Mouse (Mus musculus) brain, embryonic 14.5 days (tissue): Measurements from ENCODE around the gene Tmem138. TPM values are rescaled to one million over a fixed set of nuclear protein-coding genes. Genes with fewer than 3 reads are reported as not detected.

ENCODE experiments used
- DNase-seq: peaks from one replicate; pipeline ENCODE4 v3.0.0-alpha.2; 2011; ENCODE audit warnings: low read depth
- CTCF ChIP-seq: fragments of 200-500 bp; IDR thresholded peaks from 2 replicates; pipeline ENCODE4 v1.5.1; 2012; ENCODE audit warnings: inconsistent platforms, mild to moderate bottlenecking, moderate library complexity, borderline replicate concordance; ENCODE audit not compliant: insufficient read depth, insufficient read length; ENCODE audit errors: extremely low read depth
- POLR2A ChIP-seq: fragments of 200-500 bp; IDR thresholded peaks from 2 replicates; pipeline ENCODE4 v1.6.1; 2012; ENCODE audit warnings: mild to moderate bottlenecking, inconsistent platforms, borderline replicate concordance; ENCODE audit not compliant: poor library complexity, insufficient read depth, insufficient read length, severe bottlenecking; ENCODE audit errors: extremely low read depth
- polyA plus RNA-seq: library from polyadenylated mRNA; depleted of rRNA; stranded (reverse); fragments of >200 nt; gene quantifications from 2 replicates; pipeline ENCODE4 v1.2.3, GENCODE M21; 2012; rRNA removed

Tmem138 gene
- polyA plus RNA-seq, 1 experiment: 31.0 TPM

- TF ChIP-seq CTCF: no peak
- peak; percentile 61; the same call in 1 of the 2 replicates for TF ChIP-seq POLR2A
Observed at GRCm38 (mm10) chr19:10525106-10525901, 51.9 kb downstream of the Tmem138 start, which contains the start of gene Cpsf7. TSS of gene Cpsf7 (plus strand) at chr19:10525266.

GRCm38 (mm10) chr19:10524784-10525105, 52.4 kb downstream of the Tmem138 start:
- TF ChIP-seq POLR2A (no peak), CTCF (no peak)
- no peak for DNase-seq

More at GRCm38 (mm10) chr19:10525106-10525901, 51.9 kb downstream of the Tmem138 start, which contains the start of gene Cpsf7:
- peak; percentile 98 for DNase-seq

- no peak for TF ChIP-seq CTCF
- no peak for TF ChIP-seq POLR2A
- DNase-seq: no peak
Observed at GRCm38 (mm10) chr19:10523483-10524080, 53.6 kb downstream of the Tmem138 start.

GRCm38 (mm10) chr19:10521926-10522325, 55.2 kb downstream of the Tmem138 start:
- DNase-seq: no peak
- TF ChIP-seq POLR2A (no peak), CTCF (no peak)

Other genes with a start within 250 kb of the Tmem138 start
- gene Syt7, start 188.3 kb downstream of the Tmem138 start, polyA plus RNA-seq: 50.2 and 85.2 TPM in 2 replicates
- gene Lrrc10b, start 119.9 kb downstream of the Tmem138 start, polyA plus RNA-seq: 1.4 and 2.0 TPM in 2 replicates
- gene Ppp1r32, start 94.4 kb downstream of the Tmem138 start, polyA plus RNA-seq: 2.3 and 2.5 TPM in 2 replicates
- 116 and 131 TPM in 2 replicates for gene Cpsf7, start 52.1 kb downstream of the Tmem138 start, polyA plus RNA-seq
- gene Sdhaf2, start 51.2 kb downstream of the Tmem138 start, polyA plus RNA-seq: 45.3 and 49.9 TPM in 2 replicates
- gene Tmem216, start 21.1 kb downstream of the Tmem138 start, polyA plus RNA-seq: 40.9 and 74.9 TPM in 2 replicates
- gene Cyb561a3, start 190 bp downstream of the Tmem138 start, polyA plus RNA-seq: 21.2 and 27.5 TPM in 2 replicates
- 206 and 237 TPM in 2 replicates for gene Ddb1, start 28.0 kb upstream of the Tmem138 start, polyA plus RNA-seq
- gene Tkfc, start 28.3 kb upstream of the Tmem138 start, polyA plus RNA-seq: 35.8 and 38.2 TPM in 2 replicates
- 1.1 TPM in 2 replicates for gene Vwce, start 56.9 kb upstream of the Tmem138 start, polyA plus RNA-seq
- 0.07 TPM in 1 of 2 replicates, not detected in the other for gene Pga5, start 100.7 kb upstream of the Tmem138 start, polyA plus RNA-seq
- 28.5 and 29.0 TPM in 2 replicates for gene Vps37c, start 111.4 kb upstream of the Tmem138 start, polyA plus RNA-seq
- 0.16 and 0.20 TPM in 2 replicates for gene Cd5, start 161.6 kb upstream of the Tmem138 start, polyA plus RNA-seq